Mouse (Mus musculus) bone marrow, adult 2 months (tissue): ENCODE data around the gene Ltb. TPM values are rescaled to one million over a fixed set of nuclear protein-coding genes. Genes with fewer than 3 reads are reported as not detected.

ENCODE experiments used
- H3K27ac ChIP-seq: fragments of 200-500 bp; 2 replicates; pipeline ENCODE4 v1.5.1; 2012; ENCODE audit warnings: low read depth, mild to moderate bottlenecking, control low read depth, inconsistent platforms, low read length; ENCODE audit not compliant: control insufficient read depth, poor library complexity, insufficient read depth
- H3K4me1 ChIP-seq: fragments of 200-500 bp; 2 replicates; pipeline ENCODE4 v1.6.1; 2011; ENCODE audit warnings: low read length; ENCODE audit not compliant: control insufficient read depth, insufficient read depth
- H3K4me3 ChIP-seq: fragments of 200-500 bp; replicated peaks from 2 replicates; pipeline ENCODE3; 2011; ENCODE audit warnings: mild to moderate bottlenecking, low read depth, low read length, control low read depth; ENCODE audit not compliant: control insufficient read depth
- CTCF ChIP-seq: fragments of 200-500 bp; IDR thresholded peaks from 2 replicates; pipeline ENCODE4 v1.5.1; 2011; ENCODE audit warnings: low read length, control low read depth; ENCODE audit not compliant: control insufficient read depth, insufficient read depth
- POLR2A ChIP-seq: fragments of 200-500 bp; IDR thresholded peaks from 2 replicates; pipeline ENCODE4 v1.6.1; 2011; ENCODE audit warnings: low read depth, mild to moderate bottlenecking, control low read depth, low read length, borderline replicate concordance; ENCODE audit not compliant: control insufficient read depth
- WGBS: fragments of 180-500 bp; shearing (Covaris S2); methylation state at CpG from one replicate; pipeline ENCODE4 v1.1.7; 2018; 5-methylcytosine and 5-hydroxymethylcytosine counted together
- polyA plus RNA-seq: library from polyadenylated mRNA; stranded (reverse); fragments of >200 nt; gene quantifications from 2 replicates; pipeline ENCODE4 v1.2.4, GENCODE M21; 2011; ENCODE audit warnings: low replicate concordance; ENCODE audit not compliant: missing spikeins, insufficient read depth, insufficient read length

The Ltb gene
- polyA plus RNA-seq, 1 experiment, result 66.2 TPM

GRCm38 (mm10) chr17:35219601-35220041, 25.4 kb downstream of the Ltb start:
- no peak overlapping the region for H3K4me3 ChIP-seq
- TF ChIP-seq CTCF (no peak), POLR2A (no peak)
- 4% methylated on average over 6 of the region's 6 CpGs for WGBS
- H3K27ac ChIP-seq, result peak overlapping the region; percentile 85
- H3K4me1 ChIP-seq, result peaks cover 15% of the 10 kb centered on the region

GRCm38 (mm10) chr17:35220156-35220952, 26.1 kb downstream of the Ltb start, which contains the start of gene Gm16181:
Gene Gm16181 (plus strand): TSS chr17:35220834.
- Histone ChIP-seq H3K4me1 (peaks cover 15% of the 10 kb centered on the region), H3K27ac (peak within 1 kb of the TSS; percentile 85), H3K4me3 (no peak within 1 kb of the TSS)
- 45% methylated on average over 28 of the region's 28 CpGs for WGBS
- TF ChIP-seq CTCF (no peak), POLR2A (no peak; the same call in 1 of the 2 replicates)

GRCm38 (mm10) chr17:35222299-35222698, 28.1 kb downstream of the Ltb start:
- TF ChIP-seq CTCF (no peak), POLR2A (no peak)
- Histone ChIP-seq H3K4me3 (no peak overlapping the region), H3K27ac (peak overlapping the region; percentile 46), H3K4me1 (peaks cover 20% of the 10 kb centered on the region)
- WGBS, result 15% methylated on average over 6 of the region's 6 CpGs

- Histone ChIP-seq H3K27ac (no peak overlapping the region), H3K4me1 (peaks cover 14% of the 10 kb centered on the region), H3K4me3 (no peak overlapping the region)
- 86% methylated on average over 4 of the region's 4 CpGs for WGBS
- TF ChIP-seq CTCF (no peak), POLR2A (no peak)
These were observed 30.4 kb downstream of the Ltb start for GRCm38 (mm10) chr17:35224641-35225040.

GRCm38 (mm10) chr17:35225456-35225855, 31.2 kb downstream of the Ltb start:
- no peak for TF ChIP-seq POLR2A
- no peak for TF ChIP-seq CTCF
- Histone ChIP-seq H3K4me1 (peaks cover 12% of the 10 kb centered on the region), H3K27ac (no peak overlapping the region), H3K4me3 (no peak overlapping the region)
- 89% methylated on average over 5 of the region's 5 CpGs for WGBS

GRCm38 (mm10) chr17:35226561-35227046, 32.4 kb downstream of the Ltb start:
- Histone ChIP-seq H3K27ac (no peak overlapping the region), H3K4me1 (peaks cover 16% of the 10 kb centered on the region; the same call in 1 of the 2 replicates), H3K4me3 (no peak overlapping the region)
- TF ChIP-seq POLR2A (no peak), CTCF (no peak)
- WGBS, result 68% methylated on average over 14 of the region's 14 CpGs

GRCm38 (mm10) chr17:35231022-35231421, 36.8 kb downstream of the Ltb start:
- H3K27ac ChIP-seq, result peak overlapping the region; percentile 82
- H3K4me1 ChIP-seq, result peaks cover 11% of the 10 kb centered on the region
- 40% methylated on average over 10 of the region's 10 CpGs for WGBS

GRCm38 (mm10) chr17:35232043-35232442, 37.8 kb downstream of the Ltb start:
- WGBS, result 3% methylated on average over 12 of the region's 12 CpGs
- H3K27ac ChIP-seq, result peak overlapping the region; percentile 95
- peaks cover 9% of the 10 kb centered on the region for H3K4me1 ChIP-seq
- peak overlapping the region; percentile 52 for H3K4me3 ChIP-seq
- TF ChIP-seq CTCF, result peak; percentile 91
- no peak for TF ChIP-seq POLR2A

More at GRCm38 (mm10) chr17:35231022-35231421, 36.8 kb downstream of the Ltb start:
- peak overlapping the region; percentile 31 for H3K4me3 ChIP-seq
- no peak for TF ChIP-seq POLR2A

- Histone ChIP-seq H3K27ac (peak overlapping the region; percentile 95), H3K4me3 (no peak overlapping the region), H3K4me1 (peaks cover 9% of the 10 kb centered on the region)
- WGBS, result 10% methylated on average over 5 of the region's 5 CpGs
- TF ChIP-seq POLR2A (no peak), CTCF (no peak)
These were observed 38.4 kb downstream of the Ltb start for GRCm38 (mm10) chr17:35232659-35233058.
